Mouse (Mus musculus) urinary bladder, postnatal 36 days (tissue): ENCODE measurements around the gene Selenon.
A peak's percentile ranks its signal among the peaks of the same experiment; 100 is the strongest.

Source experiments
- DNase-seq, 2 experiments: peaks; one replicate each; pipeline ENCODE4 v3.0.0; 2022; ENCODE audit warnings: low spot score in 2 of 2, mixed read lengths in 1 of 2

The Selenon gene

GRCm38 (mm10) chr4:134546814-134547705, 4.9 kb downstream of the Selenon start:
- peak; percentile 53 to 67 for DNase-seq

- peak; percentile 93 to 95 for DNase-seq
Observed at GRCm38 (mm10) chr4:134543261-134543660, 8.7 kb downstream of the Selenon start.

- DNase-seq = no peak
Observed at GRCm38 (mm10) chr4:134542726-134543125, 9.2 kb downstream of the Selenon start.

GRCm38 (mm10) chr4:134538997-134539580, 12.9 kb downstream of the Selenon start:
- no peak for DNase-seq

GRCm38 (mm10) chr4:134535787-134536151, 16.2 kb downstream of the Selenon start:
- no peak for DNase-seq

GRCm38 (mm10) chr4:134534932-134535786, 16.8 kb downstream of the Selenon start, which contains the start of gene Mtfr1l:
Gene Mtfr1l, minus strand, starts transcription at chr4:134535387.
- peak; percentile 96 to 98 for DNase-seq

GRCm38 (mm10) chr4:134534124-134534886, 17.7 kb downstream of the Selenon start:
- DNase-seq = peak; percentile 53 to 73

- no peak for DNase-seq
Observed at GRCm38 (mm10) chr4:134533421-134533820, 18.5 kb downstream of the Selenon start.

- no peak for DNase-seq
Observed at GRCm38 (mm10) chr4:134532928-134533327, 19.0 kb downstream of the Selenon start.

GRCm38 (mm10) chr4:134526220-134526619, 25.7 kb downstream of the Selenon start:
- no peak for DNase-seq

GRCm38 (mm10) chr4:134525806-134526205, 26.2 kb downstream of the Selenon start:
- DNase-seq = no peak

- no peak for DNase-seq
Observed at GRCm38 (mm10) chr4:134523447-134523846, 28.5 kb downstream of the Selenon start.

- DNase-seq = no peak
Observed at GRCm38 (mm10) chr4:134519281-134519680, 32.7 kb downstream of the Selenon start.

- no peak for DNase-seq
Observed at GRCm38 (mm10) chr4:134518541-134518940, 33.4 kb downstream of the Selenon start.

- no peak for DNase-seq
Observed at GRCm38 (mm10) chr4:134517719-134518118, 34.2 kb downstream of the Selenon start.

GRCm38 (mm10) chr4:134516981-134517380, 35.0 kb downstream of the Selenon start:
- DNase-seq = no peak

- DNase-seq = no peak
Observed at GRCm38 (mm10) chr4:134515614-134516013, 36.4 kb downstream of the Selenon start.

- DNase-seq = peak; percentile 33 to 46
Observed at GRCm38 (mm10) chr4:134514309-134514930, 37.5 kb downstream of the Selenon start.

GRCm38 (mm10) chr4:134512798-134513197, 39.2 kb downstream of the Selenon start:
- DNase-seq = peak; percentile 46 to 74

GRCm38 (mm10) chr4:134511730-134512129, 40.2 kb downstream of the Selenon start:
- DNase-seq = no peak
